8 mouse cellular contexts compared by ENCODE assay signal in genomic region chr7:79591812-79592731, GRCm38 (mm10). TPM values are rescaled to one million over a fixed set of nuclear protein-coding genes. Genes with fewer than 3 reads are reported as not detected.
DNase-seq lines count a peak whose midpoint lies in the region; ATAC-seq and TF ChIP-seq lines count a peak whose summit lies in the region.

No protein-coding gene starts in this region.

- WGBS in embryonic facial prominence, embryonic 13.5 days = under 1% methylated on average over 42 of the region's 42 CpGs
- 1% methylated on average over 42 of the region's 42 CpGs for WGBS in intestine, embryonic 15.5 days
- 0% methylated on average over 42 of the region's 42 CpGs for WGBS in limb, embryonic 11.5 days
- under 1% methylated on average over 42 of the region's 42 CpGs for WGBS in neural tube, embryonic 14.5 days

- TF ChIP-seq POLR2A in ES-Bruce4 (IDR thresholded peaks at IDR 0.05; ENCODE audit: insufficient read depth, low read length) = no peak

- TF ChIP-seq EP300 in ES-Bruce4 (IDR thresholded peaks at IDR 0.05; ENCODE audit: insufficient read depth, low read depth, low read length) = no peak

- 0 out of 2 replicates have a peak, but pooled peaks cover 5% of the 10 kb centered on the region for H3K9me3 ChIP-seq in ES-Bruce4 (replicated peaks; ENCODE audit: control insufficient read depth, insufficient read depth, low read length, poor library complexity, severe bottlenecking)
- H3K9me3 ChIP-seq in embryonic facial prominence, embryonic 13.5 days = peaks cover 4% of the 10 kb centered on the region; the same call in 1 of the 2 replicates
- H3K9me3 ChIP-seq in intestine, embryonic 15.5 days = no peaks in the 10 kb centered on the region
- no peaks in the 10 kb centered on the region for H3K9me3 ChIP-seq in limb, embryonic 11.5 days (ENCODE audit: control insufficient read depth, low read length)
- no peaks in the 10 kb centered on the region for H3K9me3 ChIP-seq in neural tube, embryonic 14.5 days (ENCODE audit: control insufficient read depth, low read length)

- ATAC-seq in embryonic facial prominence, embryonic 13.5 days (ENCODE audit: insufficient number of reproducible peaks, insufficient read depth, low FRiP score, low TSS enrichment, low read depth) = 0 out of 2 replicates have a peak, but pooled peaks have one; percentile 43
- ATAC-seq in intestine, embryonic 15.5 days = 0 out of 2 replicates have a peak, but pooled peaks have one; percentile 41
- ATAC-seq in limb, embryonic 11.5 days (ENCODE audit: insufficient number of reproducible peaks, low FRiP score, low TSS enrichment, low read depth) = no peak
- peak; percentile 77 for ATAC-seq in neural tube, embryonic 14.5 days (ENCODE audit: low read depth)
- no peak for ATAC-seq in megakaryocyte progenitor cell, adult 5-6 weeks (replicated peaks; ENCODE audit: poor library complexity)
- no peak for ATAC-seq in inflammation-experienced regulatory T-cells, adult 6 months

- no peaks in the 10 kb centered on the region for H3K4me1 ChIP-seq in ES-Bruce4 (ENCODE audit: control insufficient read depth, insufficient read depth, low read length)
- H3K4me1 ChIP-seq in embryonic facial prominence, embryonic 13.5 days = peaks cover 11% of the 10 kb centered on the region
- 0 out of 2 replicates have a peak, but pooled peaks cover 7% of the 10 kb centered on the region for H3K4me1 ChIP-seq in intestine, embryonic 15.5 days (replicated peaks)
- H3K4me1 ChIP-seq in limb, embryonic 11.5 days (ENCODE audit: control insufficient read depth, insufficient read depth, low read length) = 0 out of 2 replicates have a peak, but pooled peaks cover 8% of the 10 kb centered on the region
- H3K4me1 ChIP-seq in neural tube, embryonic 14.5 days (ENCODE audit: control insufficient read depth, insufficient read depth, low read length) = peaks cover 11% of the 10 kb centered on the region

- H3K4me3 ChIP-seq in ES-Bruce4 (ENCODE audit: low read depth, low read length) = peak overlapping the region; percentile 42
- H3K4me3 ChIP-seq in embryonic facial prominence, embryonic 13.5 days = peak overlapping the region; percentile 38
- H3K4me3 ChIP-seq in intestine, embryonic 15.5 days (replicated peaks) = peak overlapping the region; percentile 37
- H3K4me3 ChIP-seq in limb, embryonic 11.5 days (ENCODE audit: low read depth, low read length) = peak overlapping the region; percentile 30
- peak overlapping the region; percentile 42 for H3K4me3 ChIP-seq in neural tube, embryonic 14.5 days (ENCODE audit: low read depth, low read length)

- H3K9ac ChIP-seq in ES-Bruce4 (ENCODE audit: low read depth, poor library complexity, severe bottlenecking) = no peak overlapping the region
- 0 out of 2 replicates have a peak overlapping the region, but pooled peaks have one; percentile 46 for H3K9ac ChIP-seq in embryonic facial prominence, embryonic 13.5 days
- no peak overlapping the region for H3K9ac ChIP-seq in intestine, embryonic 15.5 days
- no peak overlapping the region for H3K9ac ChIP-seq in limb, embryonic 11.5 days (ENCODE audit: low read length)
- H3K9ac ChIP-seq in neural tube, embryonic 14.5 days (replicated peaks; ENCODE audit: low read depth, low read length) = peak overlapping the region; percentile 46

- H3K4me2 ChIP-seq in embryonic facial prominence, embryonic 13.5 days = peak overlapping the region; percentile 62
- H3K4me2 ChIP-seq in intestine, embryonic 15.5 days (replicated peaks) = peak overlapping the region; percentile 80
- H3K4me2 ChIP-seq in limb, embryonic 11.5 days (ENCODE audit: low read depth, severe bottlenecking) = peak overlapping the region; percentile 64
- H3K4me2 ChIP-seq in neural tube, embryonic 14.5 days (ENCODE audit: low read depth, low read length) = peak overlapping the region; percentile 64

- no peaks in the 10 kb centered on the region for H3K36me3 ChIP-seq in ES-Bruce4 (ENCODE audit: control insufficient read depth, insufficient read depth, low read length, poor library complexity, severe bottlenecking)
- no peaks in the 10 kb centered on the region for H3K36me3 ChIP-seq in embryonic facial prominence, embryonic 13.5 days
- H3K36me3 ChIP-seq in intestine, embryonic 15.5 days = no peaks in the 10 kb centered on the region
- H3K36me3 ChIP-seq in limb, embryonic 11.5 days (ENCODE audit: control insufficient read depth, insufficient read depth, low read length) = no peaks in the 10 kb centered on the region
- H3K36me3 ChIP-seq in neural tube, embryonic 14.5 days (ENCODE audit: control insufficient read depth, insufficient read depth, low read length) = no peaks in the 10 kb centered on the region

- peaks cover 9% of the 10 kb centered on the region; the same call in 1 of the 2 replicates for H3K27me3 ChIP-seq in ES-Bruce4 (ENCODE audit: control insufficient read depth, insufficient read depth, low read length, poor library complexity, severe bottlenecking)
- H3K27me3 ChIP-seq in embryonic facial prominence, embryonic 13.5 days = peaks cover 88% of the 10 kb centered on the region
- peaks cover 75% of the 10 kb centered on the region for H3K27me3 ChIP-seq in intestine, embryonic 15.5 days (replicated peaks)
- peaks cover 58% of the 10 kb centered on the region for H3K27me3 ChIP-seq in limb, embryonic 11.5 days (ENCODE audit: control insufficient read depth, insufficient read depth, low read length)
- H3K27me3 ChIP-seq in neural tube, embryonic 14.5 days (ENCODE audit: control insufficient read depth, insufficient read depth, low read length) = no peaks in the 10 kb centered on the region

- no peak overlapping the region for H3K27ac ChIP-seq in ES-Bruce4 (ENCODE audit: insufficient read depth, low read length)
- no peak overlapping the region for H3K27ac ChIP-seq in embryonic facial prominence, embryonic 13.5 days
- H3K27ac ChIP-seq in intestine, embryonic 15.5 days = no peak overlapping the region
- no peak overlapping the region for H3K27ac ChIP-seq in limb, embryonic 11.5 days (replicated peaks; ENCODE audit: low read depth, low read length)
- H3K27ac ChIP-seq in neural tube, embryonic 14.5 days (ENCODE audit: low read depth, low read length) = peak overlapping the region; percentile 90

- peak; percentile 36 for DNase-seq in CD4-positive helper T cell, adult 2 months (ENCODE audit: low read depth, low spot score)
- peak; percentile 59 for DNase-seq in limb, embryonic 11.5 days (ENCODE audit: low spot score)

- no peak for TF ChIP-seq CTCF in ES-Bruce4 (IDR thresholded peaks at IDR 0.05; ENCODE audit: low read depth, low read length)

RNA-seq across cellular contexts. Expression of gene Rhcg, which starts 25.4 kb away (rescaled TPM):
- polyA plus RNA-seq in ES-Bruce4 (2011; ENCODE audit: insufficient read depth, insufficient read length, low read depth, missing spikeins) = 0.46 TPM in 1 of 2 replicates, not detected in the other
- 0.15 and 0.48 TPM in 2 replicates for polyA plus RNA-seq in embryonic facial prominence, embryonic 13.5 days (2015; fragmentation: Nextera tagmentation; extraction: Ambion mirVana)
- 0.34 TPM in 1 of 2 replicates, not detected in the other for polyA plus RNA-seq in intestine, embryonic 15.5 days (2015; fragmentation: Nextera tagmentation; extraction: Ambion mirVana)
- not detected in 2 replicates for polyA plus RNA-seq in limb, embryonic 11.5 days (2014; fragmentation: Nextera tagmentation; extraction: Ambion mirVana)
- 3.9 and 4.0 TPM in 2 replicates for polyA plus RNA-seq in neural tube, embryonic 14.5 days (2014; fragmentation: Nextera tagmentation; extraction: Ambion mirVana)
- 0.29 and 1.9 TPM in 2 replicates for total RNA-seq in megakaryocyte progenitor cell, adult 5-6 weeks (2015)
- 0.17 and 2.0 TPM in 2 replicates for total RNA-seq in megakaryocyte progenitor cell, adult 5-6 weeks (2017)
- not detected for polyA plus RNA-seq in inflammation-experienced regulatory T-cells, adult 6 months (2017; shearing (Covaris generic))

Comparison
In these comparisons a context has a peak if more than half of its experiments do, and no peak if none do; other contexts are left out.
1. H3K9ac ChIP-seq: peak in embryonic facial prominence, embryonic 13.5 days (single experiment) and neural tube, embryonic 14.5 days (single experiment); none in ES-Bruce4 (single experiment), intestine, embryonic 15.5 days (single experiment) and limb, embryonic 11.5 days (single experiment).
2. ATAC-seq: peak in embryonic facial prominence, embryonic 13.5 days (single experiment), intestine, embryonic 15.5 days (single experiment) and neural tube, embryonic 14.5 days (single experiment); none in limb, embryonic 11.5 days (single experiment), megakaryocyte progenitor cell, adult 5-6 weeks (single experiment) and inflammation-experienced regulatory T-cells, adult 6 months (single experiment).
3. Peak in every context shown above with its lines, with median percentiles within 50 percentile points of each other: H3K4me3 ChIP-seq and H3K4me2 ChIP-seq.